Mouse (Mus musculus) intestine, postnatal 0 days (tissue): ENCODE data around the gene Slc41a3. TPM values are rescaled to one million over a fixed set of nuclear protein-coding genes. Genes with fewer than 3 reads are reported as not detected.

Source experiments
- ATAC-seq: fragments of 200-750 bp; cut with Nextera tagmentation; 2 replicates; pipeline ENCODE4 v1.8.0; 2017; ENCODE audit warnings: mild to moderate bottlenecking, moderate TSS enrichment, moderate library complexity
- H3K27ac ChIP-seq: fragments of 300-500 bp; sonication (generic); 2 replicates; pipeline ENCODE4 v1.5.1; 2014; ENCODE audit warnings: mild to moderate bottlenecking, low read depth, low read length, moderate library complexity
- H3K27me3 ChIP-seq: fragments of 300-500 bp; sonication (generic); replicated peaks from 2 replicates; pipeline ENCODE4 v1.6.1; 2014; ENCODE audit warnings: low read length, mixed read lengths; ENCODE audit not compliant: control insufficient read depth, insufficient read depth
- H3K36me3 ChIP-seq: fragments of 300-500 bp; sonication (generic); 2 replicates; pipeline ENCODE4 v1.6.1; 2014; ENCODE audit warnings: mild to moderate bottlenecking, moderate library complexity; ENCODE audit not compliant: control insufficient read depth, insufficient read depth
- H3K4me1 ChIP-seq: fragments of 300-500 bp; sonication (generic); replicated peaks from 2 replicates; pipeline ENCODE4 v1.6.1; 2014; ENCODE audit warnings: antibody characterized with exemption, low read length, mixed read lengths; ENCODE audit not compliant: control insufficient read depth, insufficient read depth
- H3K4me2 ChIP-seq: fragments of 300-500 bp; sonication (generic); replicated peaks from 2 replicates; pipeline ENCODE4 v1.6.1; 2014; ENCODE audit warnings: low read depth, mild to moderate bottlenecking, moderate library complexity
- H3K4me3 ChIP-seq: fragments of 300-500 bp; sonication (generic); 2 replicates; pipeline ENCODE4 v1.5.1; 2014; ENCODE audit warnings: low read depth, low read length
- H3K9ac ChIP-seq: fragments of 300-500 bp; sonication (generic); 2 replicates; pipeline ENCODE4 v1.6.1; 2014; ENCODE audit warnings: mild to moderate bottlenecking, low read depth, low read length
- H3K9me3 ChIP-seq: fragments of 300-500 bp; sonication (generic); 2 replicates; pipeline ENCODE4 v1.6.1; 2016; ENCODE audit warnings: mixed run types; ENCODE audit not compliant: control insufficient read depth
- CTCF ChIP-seq: sonication (generic); IDR thresholded peaks from 2 replicates; pipeline ENCODE4 v1.5.1; 2016; ENCODE audit warnings: low read depth, mild to moderate bottlenecking, control low read depth, antibody characterized with exemption, moderate library complexity
- WGBS: fragments of 180-500 bp; shearing (Covaris S2); extraction: QIAGEN DNeasy Blood & Tissue Kit; methylation state at CpG from one replicate; pipeline ENCODE4 v1.1.7; 2014; 5-methylcytosine and 5-hydroxymethylcytosine counted together
- polyA plus RNA-seq: library from polyadenylated mRNA; unstranded; fragments of >200 nt; fragmentation: Nextera tagmentation; extraction: Ambion mirVana; gene quantifications from 2 replicates; pipeline ENCODE4 v1.2.1, GENCODE M21; 2015

Gene Slc41a3
- polyA plus RNA-seq, 1 experiment from 2014 or later: 8.8 TPM

GRCm38 (mm10) chr6:90590707-90591106 is 13.8 kb upstream of the Slc41a3 start:
- no peaks in the 10 kb centered on the region for H3K9me3 ChIP-seq
- ATAC-seq: no peak
- no peak overlapping the region for H3K4me3 ChIP-seq
- no peak overlapping the region for H3K4me2 ChIP-seq
- no peak for TF ChIP-seq CTCF
- H3K27me3 ChIP-seq: no peaks in the 10 kb centered on the region
- H3K36me3 ChIP-seq: peaks cover 10% of the 10 kb centered on the region; the same call in 1 of the 2 replicates
- WGBS: 85% methylated on average over 1 of the region's 1 CpGs
- no peak overlapping the region for H3K9ac ChIP-seq
- no peak overlapping the region for H3K27ac ChIP-seq
- H3K4me1 ChIP-seq: no peaks in the 10 kb centered on the region

- H3K4me2 ChIP-seq: no peak overlapping the region
- no peaks in the 10 kb centered on the region for H3K4me1 ChIP-seq
- no peaks in the 10 kb centered on the region for H3K27me3 ChIP-seq
- no peak overlapping the region for H3K27ac ChIP-seq
- no peak overlapping the region for H3K4me3 ChIP-seq
- no peaks in the 10 kb centered on the region for H3K9me3 ChIP-seq
- peaks cover 14% of the 10 kb centered on the region; the same call in 1 of the 2 replicates for H3K36me3 ChIP-seq
- no peak for ATAC-seq
- H3K9ac ChIP-seq: no peak overlapping the region
- TF ChIP-seq CTCF: no peak
- WGBS: 67% methylated on average over 1 of the region's 1 CpGs
Measured at GRCm38 (mm10) chr6:90594972-90595371, 9.6 kb upstream of the Slc41a3 start.

GRCm38 (mm10) chr6:90597060-90597459 is 7.5 kb upstream of the Slc41a3 start:
- Histone ChIP-seq H3K27ac (no peak overlapping the region), H3K4me2 (no peak overlapping the region), H3K4me3 (no peak overlapping the region), H3K9me3 (no peaks in the 10 kb centered on the region), H3K36me3 (peaks cover 10% of the 10 kb centered on the region; the same call in 1 of the 2 replicates), H3K27me3 (no peaks in the 10 kb centered on the region), H3K4me1 (no peaks in the 10 kb centered on the region), H3K9ac (no peak overlapping the region)
- no peak for ATAC-seq
- 94% methylated on average over 4 of the region's 4 CpGs for WGBS
- TF ChIP-seq CTCF: no peak

GRCm38 (mm10) chr6:90597592-90597991 is 6.9 kb upstream of the Slc41a3 start:
- no peak overlapping the region for H3K9ac ChIP-seq
- H3K4me2 ChIP-seq: no peak overlapping the region
- no peak for TF ChIP-seq CTCF
- no peaks in the 10 kb centered on the region for H3K27me3 ChIP-seq
- H3K4me1 ChIP-seq: no peaks in the 10 kb centered on the region
- ATAC-seq: no peak
- WGBS: 87% methylated on average over 2 of the region's 2 CpGs
- H3K36me3 ChIP-seq: peaks cover 10% of the 10 kb centered on the region; the same call in 1 of the 2 replicates
- H3K9me3 ChIP-seq: no peaks in the 10 kb centered on the region
- no peak overlapping the region for H3K27ac ChIP-seq
- no peak overlapping the region for H3K4me3 ChIP-seq

GRCm38 (mm10) chr6:90598197-90598596 is 6.3 kb upstream of the Slc41a3 start:
- peaks cover 4% of the 10 kb centered on the region; the same call in 1 of the 2 replicates for H3K36me3 ChIP-seq
- no peaks in the 10 kb centered on the region for H3K27me3 ChIP-seq
- no peak overlapping the region for H3K4me2 ChIP-seq
- H3K4me3 ChIP-seq: no peak overlapping the region
- H3K4me1 ChIP-seq: no peaks in the 10 kb centered on the region
- H3K9ac ChIP-seq: no peak overlapping the region
- no peak for ATAC-seq
- no peaks in the 10 kb centered on the region for H3K9me3 ChIP-seq
- WGBS: 89% methylated on average over 6 of the region's 6 CpGs
- TF ChIP-seq CTCF: no peak
- H3K27ac ChIP-seq: no peak overlapping the region

GRCm38 (mm10) chr6:90600351-90600750 is 4.2 kb upstream of the Slc41a3 start:
- WGBS: 67% methylated on average over 4 of the region's 4 CpGs
- Histone ChIP-seq H3K36me3 (peaks cover 4% of the 10 kb centered on the region; the same call in 1 of the 2 replicates), H3K27ac (no peak overlapping the region), H3K9ac (no peak overlapping the region), H3K27me3 (no peaks in the 10 kb centered on the region), H3K4me1 (0 out of 2 replicates have a peak, but pooled peaks cover 5% of the 10 kb centered on the region), H3K4me3 (no peak overlapping the region), H3K4me2 (no peak overlapping the region), H3K9me3 (no peaks in the 10 kb centered on the region)
- TF ChIP-seq CTCF: no peak
- no peak for ATAC-seq

GRCm38 (mm10) chr6:90601736-90602135 is 2.8 kb upstream of the Slc41a3 start:
- Histone ChIP-seq H3K4me3 (no peak overlapping the region), H3K36me3 (peaks cover 4% of the 10 kb centered on the region; the same call in 1 of the 2 replicates), H3K4me1 (0 out of 2 replicates have a peak, but pooled peaks cover 5% of the 10 kb centered on the region), H3K27me3 (no peaks in the 10 kb centered on the region), H3K4me2 (no peak overlapping the region), H3K27ac (no peak overlapping the region), H3K9ac (no peak overlapping the region), H3K9me3 (no peaks in the 10 kb centered on the region)
- TF ChIP-seq CTCF: no peak
- no peak for ATAC-seq
- WGBS: 52% methylated on average over 7 of the region's 7 CpGs
